Mouse (Mus musculus) erythroblast, embryonic 14.5 days (primary cell): Measurements from ENCODE around the gene Scrn3.

Source experiments
- GATA1 ChIP-seq: IDR thresholded peaks from 2 replicates; pipeline ENCODE4 v1.6.1; 2012; ENCODE audit warnings: low read length, inconsistent platforms, mixed read lengths
- TAL1 ChIP-seq: IDR thresholded peaks from 3 replicates; pipeline ENCODE4 v1.6.1; 2012; ENCODE audit warnings: low read length, inconsistent platforms, mixed read lengths

GRCm38 (mm10) chr2:73270593-73271458 lies 41.6 kb upstream of the Scrn3 start:
- TF ChIP-seq GATA1 (no peak), TAL1 (no peak)
